Mouse (Mus musculus) NIH3T3 (cell line): ENCODE measurements around the gene Ogfod3.
A peak's percentile ranks its signal among the peaks of the same experiment; 100 is the strongest.

Source experiments
- DNase-seq: peaks from one replicate; pipeline ENCODE4 v3.0.0-alpha.2; 2012; ENCODE audit warnings: low read depth

Ogfod3 gene

DNA sequence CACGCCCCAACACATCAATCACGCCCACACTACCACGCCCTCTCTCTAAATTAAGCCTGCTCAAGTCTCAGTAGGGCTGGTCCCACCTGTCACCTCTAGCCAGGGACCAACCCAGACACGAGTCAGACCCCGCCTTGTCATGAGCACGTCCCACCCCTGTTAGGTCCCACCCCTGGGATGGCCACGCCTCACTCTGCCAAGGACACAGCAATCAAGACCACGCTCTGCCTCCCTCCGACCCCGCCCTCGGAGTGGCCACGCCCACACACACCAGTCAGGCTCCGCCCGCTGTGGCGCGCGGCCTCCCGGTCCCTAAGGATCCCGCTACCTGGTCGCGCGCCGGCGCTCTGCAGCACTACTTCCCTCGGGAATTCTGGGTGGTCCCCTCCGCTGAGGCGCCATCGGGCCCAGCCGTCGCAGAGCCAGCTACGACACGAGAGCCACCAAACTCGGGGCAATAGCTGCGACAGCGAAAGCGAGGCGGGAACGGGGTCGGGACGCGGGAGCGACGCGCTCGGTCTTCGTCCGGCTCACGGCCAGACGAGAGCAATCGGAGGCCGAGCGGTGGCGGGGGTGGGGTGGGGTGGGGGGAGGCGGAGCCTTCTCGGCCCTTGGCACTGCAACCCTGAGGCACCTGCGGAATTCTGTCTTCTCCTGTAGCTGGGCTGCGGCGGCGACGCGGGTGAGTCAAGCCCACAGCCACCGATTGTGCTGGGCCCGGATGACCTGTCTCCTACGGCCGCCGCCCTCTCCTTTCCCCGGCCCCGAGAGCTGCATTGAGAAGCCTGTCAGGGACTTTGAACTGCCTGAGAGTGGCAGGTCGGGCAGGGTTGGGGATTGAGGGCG, at the start of gene Ogfod3, which contains the start of gene Hexdc:
Ogfod3 (minus strand) TSS at position 551 of the 846 bp plus-strand sequence.
Hexdc (plus strand) TSS at position 273 of the 846 bp plus-strand sequence.
- DNase-seq = peak; percentile 96

- DNase-seq = no peak
Measured at GRCm38 (mm10) chr11:121250196-121250595, 45.7 kb upstream of the Ogfod3 start.

DNA sequence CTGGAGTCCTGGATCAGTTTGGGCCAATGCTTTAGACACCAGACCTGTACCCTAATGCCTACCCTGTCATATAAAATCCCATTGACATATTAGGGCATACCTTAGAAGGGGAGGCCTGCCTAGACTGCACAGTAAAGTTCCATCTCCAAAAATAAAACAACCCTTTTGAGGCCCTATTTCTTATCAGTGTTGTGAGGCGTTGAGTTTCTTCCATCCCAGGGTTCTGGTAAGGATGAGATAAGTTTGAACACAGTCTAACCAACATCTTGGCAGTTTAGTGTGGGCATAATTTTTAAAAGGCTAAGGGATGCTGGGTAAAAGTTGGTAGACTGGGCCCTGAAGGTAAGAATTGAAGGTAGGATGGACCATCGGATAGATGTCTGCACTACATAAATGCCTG, 35.2 kb upstream of the Ogfod3 start:
- DNase-seq = no peak

DNA sequence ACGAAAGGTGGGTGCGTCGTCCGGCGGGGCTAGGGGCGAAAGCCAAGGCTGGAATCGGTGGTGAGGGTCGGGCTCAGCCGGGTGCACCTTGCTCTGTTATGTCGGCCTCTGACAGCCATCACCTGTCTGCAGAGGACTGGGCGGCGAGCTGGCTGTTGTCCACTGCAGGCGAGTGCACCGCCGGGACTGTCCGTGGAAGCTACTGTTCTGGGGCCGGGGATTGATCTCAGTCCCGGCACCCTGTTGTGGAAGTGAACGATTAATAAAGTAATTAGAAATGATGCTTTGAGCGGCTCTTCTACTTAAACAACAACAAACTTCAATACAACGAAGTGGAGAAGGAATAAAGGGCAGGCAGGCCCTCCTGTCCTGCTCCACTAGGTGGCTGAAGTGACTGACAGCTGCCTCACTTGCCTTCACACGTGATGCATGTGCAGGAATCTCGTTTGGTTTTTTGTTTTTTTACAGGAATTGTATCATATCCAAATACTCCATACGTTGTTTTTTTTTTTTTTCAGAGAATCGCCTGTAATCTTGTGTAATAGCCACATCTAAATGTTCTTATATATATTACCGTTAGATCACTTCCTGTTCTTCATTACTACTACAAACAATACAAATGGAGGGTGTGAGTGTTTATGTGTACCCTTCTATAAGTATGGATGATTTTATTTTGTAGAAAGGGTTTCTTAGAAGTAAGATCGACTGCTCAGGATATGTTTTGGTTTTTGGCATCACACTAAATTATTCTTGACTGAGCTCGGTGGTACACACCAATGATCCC, 33.0 kb upstream of the Ogfod3 start:
- DNase-seq = peak; percentile 73

- peak; percentile 99 for DNase-seq
Measured at GRCm38 (mm10) chr11:121236564-121237344, 32.2 kb upstream of the Ogfod3 start, which contains the start of gene Narf. Gene Narf, plus strand, starts transcription at chr11:121237253.

DNA sequence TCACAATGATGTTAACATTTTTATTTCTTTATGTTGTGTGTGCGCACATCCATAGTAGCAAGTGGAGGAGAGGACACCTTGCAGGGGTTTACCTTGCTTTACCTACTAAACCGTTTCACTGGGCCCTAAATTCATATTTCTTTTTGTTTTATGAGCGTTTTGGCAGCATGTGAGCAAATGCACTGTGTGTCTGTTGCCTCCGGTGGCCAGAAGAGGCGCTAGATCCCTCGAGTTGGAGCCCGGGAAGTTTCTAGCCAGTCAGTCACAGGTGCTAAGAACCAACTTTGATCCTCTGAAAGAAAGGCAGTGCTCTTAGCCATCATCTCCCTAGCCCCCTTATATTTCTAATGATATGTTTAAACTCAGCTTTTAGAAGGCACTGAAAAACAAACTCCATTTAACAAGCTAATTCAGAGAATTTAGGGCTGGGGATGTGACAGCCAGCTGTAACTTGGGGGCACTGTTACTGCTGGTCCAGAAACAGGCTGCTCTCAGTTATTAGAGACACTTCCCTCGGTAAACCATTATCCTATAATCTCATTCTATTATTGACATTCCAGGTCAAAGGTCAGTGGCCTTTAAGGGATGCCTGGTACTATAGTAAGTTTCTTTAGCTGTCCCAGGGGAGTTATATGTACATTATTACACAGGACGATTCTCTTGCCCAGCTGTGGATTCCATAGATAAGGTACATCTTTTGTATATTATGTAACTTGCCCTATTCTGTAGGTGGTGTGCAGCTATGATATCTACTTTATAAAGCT, 31.1 kb upstream of the Ogfod3 start:
- DNase-seq = peak; percentile 68

- DNase-seq = no peak
Measured at GRCm38 (mm10) chr11:121232706-121233105, 28.2 kb upstream of the Ogfod3 start.

DNA sequence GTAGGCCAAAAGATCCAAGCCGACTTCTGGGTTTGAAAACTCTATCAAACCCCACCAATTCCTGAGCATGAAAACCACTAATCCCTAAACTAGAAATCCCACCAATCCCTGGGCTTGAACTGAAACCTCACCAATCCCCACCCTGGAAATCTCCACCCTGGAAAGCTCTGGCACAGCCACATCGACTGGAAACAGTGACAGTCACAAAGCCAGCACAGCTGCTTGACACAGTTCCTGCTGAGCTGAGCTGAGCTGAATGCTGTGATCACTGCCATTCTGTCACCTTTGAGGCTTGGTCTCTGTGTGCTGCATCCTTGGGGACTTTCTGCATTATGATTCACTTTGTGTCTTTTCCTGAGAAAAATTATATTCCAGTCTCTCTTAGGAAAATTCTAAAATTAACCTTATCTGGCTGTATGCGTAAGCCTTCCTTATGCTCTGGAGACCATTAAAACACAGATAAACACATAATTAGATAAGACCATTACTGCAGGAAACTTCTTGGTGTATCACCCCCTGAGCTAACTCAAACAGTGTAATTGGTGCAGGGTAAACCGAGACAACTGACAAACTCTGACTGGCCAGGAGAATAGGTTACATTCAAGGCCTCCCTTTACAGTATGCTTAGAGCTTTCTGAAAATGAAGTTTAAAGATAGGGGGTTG, 27.2 kb upstream of the Ogfod3 start:
- DNase-seq = no peak

- DNase-seq = no peak
Measured at GRCm38 (mm10) chr11:121231191-121231590, 26.7 kb upstream of the Ogfod3 start.

GRCm38 (mm10) chr11:121229018-121229439, 24.5 kb upstream of the Ogfod3 start, which contains the start of gene Cybc1:
Gene Cybc1, minus strand, starts transcription at chr11:121229322.
- DNase-seq = peak; percentile 80

- no peak for DNase-seq
Measured at GRCm38 (mm10) chr11:121228129-121229017, 23.9 kb upstream of the Ogfod3 start.

DNA sequence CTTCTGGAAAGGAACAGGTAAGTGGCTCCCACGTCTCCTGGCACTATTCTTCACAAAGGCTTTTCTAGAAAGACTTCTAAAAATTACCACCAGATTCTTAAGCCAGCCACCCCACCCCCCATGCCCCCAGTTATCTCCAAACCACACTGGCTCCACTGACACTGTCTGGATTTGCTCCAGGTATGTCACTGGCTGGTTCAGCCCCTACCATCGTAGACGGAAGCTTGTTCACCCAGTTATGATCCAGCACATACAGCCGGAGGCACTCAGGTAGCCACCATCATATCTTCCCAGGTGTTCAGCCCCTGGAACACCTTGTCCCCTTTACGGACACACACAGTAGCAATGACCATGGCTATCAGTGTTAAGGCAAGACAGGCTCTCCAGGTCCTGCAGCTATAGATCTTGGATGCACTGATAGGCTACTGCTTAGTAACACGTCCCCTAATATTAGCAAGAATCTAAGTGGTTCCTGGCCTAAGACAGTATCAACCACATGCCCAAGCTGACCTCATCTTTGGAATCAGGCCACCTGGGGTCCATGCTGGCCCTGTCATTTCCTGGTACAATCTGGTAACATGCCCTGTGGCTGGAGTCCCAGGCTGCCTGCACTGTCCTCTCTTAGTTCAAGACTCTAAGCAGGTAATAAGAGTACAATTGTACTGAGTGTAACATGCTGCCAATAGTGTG, 17.0 kb upstream of the Ogfod3 start:
- DNase-seq = no peak

GRCm38 (mm10) chr11:121220771-121221170, 16.3 kb upstream of the Ogfod3 start:
- DNase-seq = no peak

DNA sequence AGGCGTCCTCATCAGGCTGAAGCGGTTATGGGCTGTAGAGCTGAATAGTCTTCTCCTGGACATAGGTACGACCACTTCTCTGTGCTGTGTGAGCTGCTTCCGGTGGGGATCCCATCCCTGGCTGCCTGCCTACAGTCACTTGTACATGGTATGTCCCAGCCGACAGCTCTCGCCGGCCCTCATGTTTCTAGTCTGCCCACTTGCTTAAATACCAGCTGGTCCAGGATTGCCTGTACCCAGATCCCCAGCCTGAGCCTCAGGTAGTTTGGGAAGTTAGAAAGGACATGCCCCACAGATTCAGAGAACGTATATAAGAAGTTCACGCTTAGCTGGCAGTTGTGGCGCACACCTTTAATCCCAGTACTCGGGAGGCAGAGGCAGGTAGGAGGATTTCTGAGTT, 15.3 kb upstream of the Ogfod3 start:
- DNase-seq = no peak

DNA sequence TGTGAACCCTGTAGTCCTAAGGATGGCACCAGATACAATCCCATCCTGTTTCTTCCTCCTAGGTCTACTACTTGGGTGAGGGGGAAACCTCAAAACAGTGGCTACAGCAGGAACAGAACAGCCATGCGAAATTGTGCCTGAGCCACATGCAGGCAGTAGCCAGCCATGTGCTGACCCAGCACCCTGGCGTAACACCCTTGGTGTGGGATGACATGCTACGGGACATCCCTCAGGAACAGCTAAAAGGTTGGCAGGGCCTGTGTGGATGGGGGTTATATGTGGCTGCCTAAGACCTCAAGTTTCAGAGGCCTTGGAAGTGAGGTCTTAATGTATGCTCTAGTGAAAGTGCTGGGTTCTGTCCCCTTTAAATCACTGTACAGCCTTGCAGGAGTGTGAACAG, 12.3 kb upstream of the Ogfod3 start:
- DNase-seq = no peak

DNA sequence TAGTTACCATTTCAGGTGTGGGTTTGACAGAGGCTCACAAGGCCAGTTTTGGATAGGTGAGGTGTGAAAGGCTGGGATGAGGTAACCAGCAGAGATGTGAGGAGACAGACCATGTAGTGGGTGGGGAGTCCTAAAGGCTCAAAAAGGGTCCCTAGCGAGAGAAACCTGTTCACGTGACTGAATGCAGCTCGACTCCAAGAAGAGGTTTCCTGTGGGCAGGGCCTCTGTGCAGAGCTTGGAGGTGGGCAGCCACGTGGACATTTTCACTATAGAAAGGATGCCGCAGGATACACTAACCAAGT, 701 bp downstream of the Ogfod3 start:
- DNase-seq = no peak

DNA sequence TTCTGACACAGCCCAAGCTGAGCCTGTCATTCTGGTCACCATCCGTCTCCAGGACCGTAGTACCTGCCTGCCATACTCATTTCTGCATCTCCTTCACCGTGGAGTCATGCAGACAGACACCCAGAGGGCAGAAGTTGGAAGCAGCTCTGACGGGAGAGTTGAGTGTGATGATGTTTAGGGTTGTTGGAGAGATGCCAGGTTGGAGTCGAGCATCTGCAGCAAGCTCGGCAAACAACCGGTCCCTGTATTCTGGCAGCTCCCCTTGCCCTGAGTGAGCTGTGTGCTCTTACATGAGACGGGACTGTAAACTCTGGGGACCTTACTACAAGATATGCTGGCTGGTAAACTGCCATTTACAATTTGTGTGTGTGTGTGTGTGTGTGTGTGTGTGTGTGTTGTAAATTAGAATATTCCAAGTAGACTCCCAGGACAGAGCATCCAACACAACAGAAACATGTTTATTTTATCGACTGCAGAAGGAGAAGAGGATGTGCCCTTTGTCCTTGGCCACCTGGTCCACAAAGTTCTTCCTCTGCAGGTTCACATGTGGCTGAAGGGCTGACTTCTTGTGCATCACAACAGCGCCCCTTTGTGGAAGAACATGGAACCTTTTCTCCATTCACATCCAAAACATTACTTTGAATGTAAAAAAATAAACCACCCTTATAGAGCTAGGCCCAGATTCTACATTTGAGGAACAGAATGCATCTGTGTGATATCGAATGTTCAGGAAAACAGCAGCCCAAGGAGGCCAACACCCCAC, 2.9 kb downstream of the Ogfod3 start:
- DNase-seq = peak; percentile 82

DNA sequence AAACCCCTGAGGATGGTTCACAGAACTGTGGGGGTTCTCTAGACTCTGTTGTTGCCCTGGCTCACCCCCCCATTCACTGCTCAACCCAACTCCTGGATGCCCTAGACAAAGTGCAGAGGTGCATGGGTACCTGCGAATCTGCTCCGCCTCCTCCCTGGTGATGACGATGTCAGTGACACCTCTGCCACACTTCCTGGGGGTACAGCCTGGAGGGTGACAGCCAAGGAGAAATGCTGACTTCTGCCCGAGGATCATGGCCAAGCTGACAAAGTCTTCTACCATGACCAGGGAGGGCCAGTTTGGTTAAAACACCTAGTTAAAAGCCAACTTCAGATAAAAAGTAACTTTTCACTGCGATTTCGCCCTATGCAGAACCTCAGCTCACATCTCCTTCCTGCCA, 3.7 kb downstream of the Ogfod3 start:
- no peak for DNase-seq

GRCm38 (mm10) chr11:121199851-121200250, 4.7 kb downstream of the Ogfod3 start:
- peak; percentile 82 for DNase-seq
